Mouse (Mus musculus): ENCODE measurements at regions not wholly inside any gene's neighbourhood (a gene's known extent, or its start where the extent isn't known, plus 50 kb on each side); places are given as distances from the start of the nearest gene placed in this dataset. TPM values are rescaled to one million over a fixed set of nuclear protein-coding genes. Genes with fewer than 3 reads are reported as not detected.
A peak's percentile ranks its signal among the peaks of the same experiment; 100 is the strongest.

GRCm38 (mm10) chr4:30675911-30676310 is 1288.0 kb upstream of the Map3k7 start:
- Histone ChIP-seq H3K9me3 (ENCODE audit: control insufficient read depth, low read length) (no peaks in the 10 kb centered on the region), H3K4me1 (ENCODE audit: control insufficient read depth, insufficient read depth, low read depth, low read length) (no peaks in the 10 kb centered on the region), H3K27ac (ENCODE audit: low read depth, low read length) (no peak overlapping the region), H3K9ac (ENCODE audit: low read depth, low read length) (no peak overlapping the region), H3K4me2 (ENCODE audit: low read length) (no peak overlapping the region), H3K4me3 (ENCODE audit: low read length) (no peak overlapping the region), H3K27me3 (replicated peaks; ENCODE audit: control insufficient read depth, insufficient read depth, low read length) (no peaks in the 10 kb centered on the region), H3K36me3 (ENCODE audit: control insufficient read depth, insufficient read depth, low read length) (no peaks in the 10 kb centered on the region)
- 62% methylated on average over 3 of the region's 3 CpGs for WGBS
- ATAC-seq = no peak

- H3K4me2 ChIP-seq (ENCODE audit: low read length) = no peak overlapping the region
- 35% methylated on average over 2 of the region's 2 CpGs for WGBS
- H3K36me3 ChIP-seq (ENCODE audit: control insufficient read depth, insufficient read depth, low read length) = no peaks in the 10 kb centered on the region
- H3K4me3 ChIP-seq (ENCODE audit: low read length) = no peak overlapping the region
- no peaks in the 10 kb centered on the region for H3K9me3 ChIP-seq (ENCODE audit: control insufficient read depth, low read length)
- no peaks in the 10 kb centered on the region for H3K4me1 ChIP-seq (ENCODE audit: control insufficient read depth, insufficient read depth, low read depth, low read length)
- no peak overlapping the region for H3K27ac ChIP-seq (ENCODE audit: low read depth, low read length)
- no peak for ATAC-seq
- H3K9ac ChIP-seq (ENCODE audit: low read depth, low read length) = no peak overlapping the region
- no peaks in the 10 kb centered on the region for H3K27me3 ChIP-seq (replicated peaks; ENCODE audit: control insufficient read depth, insufficient read depth, low read length)
These were observed 1286.8 kb upstream of the Map3k7 start for GRCm38 (mm10) chr4:30677056-30677455.

- H3K4me3 ChIP-seq (ENCODE audit: low read length) = no peak overlapping the region
- no peak overlapping the region for H3K4me2 ChIP-seq (ENCODE audit: low read length)
- no peaks in the 10 kb centered on the region for H3K36me3 ChIP-seq (ENCODE audit: control insufficient read depth, insufficient read depth, low read length)
- H3K4me1 ChIP-seq (ENCODE audit: control insufficient read depth, insufficient read depth, low read depth, low read length) = no peaks in the 10 kb centered on the region
- no peak overlapping the region for H3K9ac ChIP-seq (ENCODE audit: low read depth, low read length)
- 85% methylated on average over 6 of the region's 6 CpGs for WGBS
- H3K27me3 ChIP-seq (replicated peaks; ENCODE audit: control insufficient read depth, insufficient read depth, low read length) = no peaks in the 10 kb centered on the region
- H3K9me3 ChIP-seq (ENCODE audit: control insufficient read depth, low read length) = no peaks in the 10 kb centered on the region
- ATAC-seq = no peak
- H3K27ac ChIP-seq (ENCODE audit: low read depth, low read length) = no peak overlapping the region
These were observed 1281.5 kb upstream of the Map3k7 start for GRCm38 (mm10) chr4:30682394-30682793.

GRCm38 (mm10) chr4:30713378-30714001 is 1250.4 kb upstream of the Map3k7 start:
- H3K27me3 ChIP-seq (replicated peaks; ENCODE audit: control insufficient read depth, insufficient read depth, low read length) = no peaks in the 10 kb centered on the region
- no peak overlapping the region for H3K4me3 ChIP-seq (ENCODE audit: low read length)
- WGBS = 58% methylated on average over 3 of the region's 3 CpGs
- no peak overlapping the region for H3K9ac ChIP-seq (ENCODE audit: low read depth, low read length)
- peak; percentile 79 for ATAC-seq
- no peaks in the 10 kb centered on the region for H3K9me3 ChIP-seq (ENCODE audit: control insufficient read depth, low read length)
- no peaks in the 10 kb centered on the region for H3K36me3 ChIP-seq (ENCODE audit: control insufficient read depth, insufficient read depth, low read length)
- no peak overlapping the region for H3K27ac ChIP-seq (ENCODE audit: low read depth, low read length)
- H3K4me2 ChIP-seq (ENCODE audit: low read length) = no peak overlapping the region
- H3K4me1 ChIP-seq (ENCODE audit: control insufficient read depth, insufficient read depth, low read depth, low read length) = no peaks in the 10 kb centered on the region

Small RNA genes in the stretch of these regions (microRNA-seq; reads per million reads assigned to microRNA genes)
- not detected for gene Gm22831

Data from hindbrain, embryonic 16.5 days (tissue).